Mouse (Mus musculus) cerebellum, postnatal 25 days (tissue): ENCODE results near the gene Taok3.
A peak's percentile ranks its signal among the peaks of the same experiment; 100 is the strongest.

Experiments used
- DNase-seq, 2 experiments: peaks; one replicate each; pipeline ENCODE4 v3.0.0; 2021; ENCODE audit warnings: mixed read lengths in 2 of 2

Gene Taok3

DNA sequence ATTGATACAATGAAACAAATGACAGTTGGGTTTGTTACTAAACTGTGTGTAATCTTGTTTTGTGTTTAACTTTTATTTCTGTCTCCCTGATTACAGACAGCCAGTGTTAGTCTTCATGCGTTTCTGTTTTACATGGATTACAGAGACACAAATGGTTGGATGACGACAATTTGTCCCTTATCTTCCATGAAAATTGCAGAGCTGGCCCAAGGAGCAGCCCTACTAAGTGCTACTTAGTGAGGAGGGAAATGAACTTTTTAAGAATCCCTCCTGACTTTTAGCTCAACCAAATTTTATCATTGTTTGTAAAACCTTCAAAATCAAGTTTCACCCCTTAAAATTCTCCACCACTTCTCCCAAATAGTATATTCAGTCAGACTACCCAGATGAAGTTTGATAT, 1.7 kb upstream of the Taok3 start:
- no peak for DNase-seq

DNA sequence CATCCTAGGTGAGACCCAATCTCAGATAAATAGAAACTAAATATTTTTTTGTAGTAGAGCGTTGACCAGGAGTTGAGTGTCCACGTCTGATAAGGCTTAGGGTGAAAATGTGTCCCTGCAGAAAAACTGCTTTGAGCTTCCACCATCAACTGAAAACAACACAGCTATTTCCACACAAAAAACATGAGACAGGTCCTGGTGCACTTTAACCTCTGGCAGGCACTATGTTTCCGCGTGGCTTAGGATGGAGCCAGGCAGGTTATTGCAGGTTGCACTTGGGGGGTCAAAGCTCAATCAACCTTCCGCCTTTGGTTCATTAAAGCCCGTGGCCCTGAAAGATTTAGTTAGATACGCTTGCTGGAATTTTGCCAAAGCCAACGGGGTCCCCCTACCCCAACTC, 1.1 kb upstream of the Taok3 start:
- peak in 1 of 2 experiments; percentile 26 for DNase-seq

GRCm38 (mm10) chr5:117120489-117121466, 849 bp downstream of the Taok3 start:
- DNase-seq, result peak; percentile 38 to 49

DNA sequence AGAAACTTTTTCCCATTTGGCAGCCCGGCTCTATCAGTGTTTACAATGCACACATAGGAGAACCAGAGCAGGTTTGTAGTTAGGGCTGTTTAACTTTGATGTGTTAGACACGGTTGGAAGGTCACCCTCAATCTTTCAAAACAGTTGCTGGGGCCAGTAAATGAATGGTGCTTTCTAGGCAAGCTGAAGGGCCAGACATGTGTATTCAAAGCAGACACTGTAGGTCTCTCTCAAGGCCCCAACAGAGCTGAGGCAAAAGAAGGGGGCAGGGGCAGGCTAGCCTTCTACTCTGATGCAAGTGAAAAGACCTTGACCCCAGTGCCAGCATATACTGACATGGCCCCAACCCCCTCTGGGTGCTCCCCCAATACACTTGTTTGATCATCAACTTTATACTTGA, 1.7 kb downstream of the Taok3 start:
- DNase-seq, result no peak

DNA sequence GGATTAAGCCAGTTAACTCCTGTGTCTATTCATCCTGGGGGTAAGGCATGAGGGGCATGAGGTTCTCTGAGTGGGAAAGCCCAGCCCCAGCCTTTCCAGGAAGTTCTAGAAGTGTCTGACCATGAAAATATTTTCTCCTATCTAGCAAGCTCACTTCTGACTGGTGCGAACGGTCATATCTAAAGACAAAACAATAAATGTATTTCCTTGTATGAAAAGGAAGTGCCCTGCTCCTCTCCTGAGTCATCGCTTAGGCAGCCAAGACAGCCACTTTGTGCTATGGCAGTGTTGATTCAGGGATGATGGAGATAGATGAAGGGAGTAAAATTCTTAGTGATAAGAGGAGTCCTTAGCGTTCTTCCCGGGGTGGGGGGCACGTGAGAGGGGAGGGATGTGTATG, 3.2 kb downstream of the Taok3 start:
- no peak for DNase-seq

GRCm38 (mm10) chr5:117123840-117124239, 3.9 kb downstream of the Taok3 start:
- no peak for DNase-seq

DNA sequence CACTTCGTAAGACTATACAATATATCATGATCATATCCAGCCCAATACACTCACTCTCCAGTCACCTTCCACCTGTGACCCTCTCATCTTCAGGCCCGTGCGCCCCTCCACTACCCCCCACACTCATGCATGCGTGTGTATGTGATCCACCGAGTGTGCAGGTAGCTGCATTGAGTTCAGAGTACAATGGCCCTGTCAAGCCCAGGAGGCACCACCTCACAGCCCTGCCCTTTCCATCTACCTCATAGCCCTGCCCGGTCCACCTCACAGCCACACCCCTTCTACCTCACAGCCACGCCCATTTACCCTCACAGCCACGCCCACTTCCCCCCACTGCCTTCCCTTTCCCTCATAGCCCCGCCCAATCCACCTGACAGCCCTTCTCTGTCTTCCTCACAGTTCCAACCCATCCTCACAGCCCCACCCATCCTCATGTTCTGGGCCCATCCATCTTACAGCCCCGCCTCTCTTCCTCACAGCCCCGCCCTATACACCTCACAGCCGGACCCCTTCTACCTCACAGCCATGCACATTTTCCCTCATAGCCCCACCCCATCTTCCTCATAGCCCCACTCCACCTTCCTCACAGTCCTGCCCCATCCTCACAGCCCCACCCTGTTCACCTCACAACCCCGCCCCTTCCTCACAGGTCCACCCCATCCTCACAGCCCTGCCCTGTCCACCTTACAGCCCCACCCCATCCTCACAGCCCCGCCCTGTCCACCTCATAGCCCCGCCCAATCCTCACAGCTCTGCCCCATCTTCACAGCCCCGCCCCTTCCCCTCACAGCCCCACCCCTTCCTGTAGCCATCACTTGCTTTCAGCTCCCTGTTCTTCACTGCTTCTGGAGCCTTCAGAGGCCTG, 5.8 kb downstream of the Taok3 start:
- no peak for DNase-seq

DNA sequence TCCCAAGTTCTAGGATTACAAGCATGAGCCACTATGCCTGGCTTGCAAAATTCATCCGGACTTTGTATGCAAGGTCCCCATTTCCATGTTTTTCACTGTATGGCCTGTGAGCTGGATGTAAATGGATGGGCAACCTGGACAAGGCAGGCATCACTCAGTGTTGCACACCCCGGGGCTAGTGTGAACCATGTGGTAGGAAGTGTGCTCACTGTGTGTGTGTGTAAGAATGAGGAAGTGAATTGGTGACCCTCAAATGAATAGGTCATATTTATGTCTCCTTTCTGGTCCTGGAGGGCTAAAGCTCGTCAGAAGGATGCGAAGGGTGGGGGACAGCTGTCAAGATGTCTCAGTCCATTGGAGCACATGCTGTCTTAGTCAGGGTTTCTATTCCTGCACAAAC, 7.1 kb downstream of the Taok3 start:
- no peak for DNase-seq

DNA sequence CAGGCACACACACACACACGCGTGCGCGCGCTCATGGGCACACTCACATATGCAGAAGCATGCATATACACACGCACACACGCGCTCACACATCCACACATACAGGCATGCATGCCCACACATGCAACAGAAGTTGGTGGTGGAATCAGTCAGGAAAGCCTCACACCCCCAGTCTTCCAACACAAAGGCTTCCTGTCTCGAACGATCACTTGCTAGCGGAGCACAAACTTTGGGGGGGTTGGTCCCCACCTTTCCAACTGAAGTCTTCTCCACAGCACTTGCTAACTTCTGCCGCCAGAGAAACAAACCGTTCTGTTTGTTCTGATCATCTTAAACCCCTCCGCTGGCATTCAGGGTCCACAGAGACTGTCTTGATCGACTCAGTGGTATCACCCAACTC, 10.8 kb downstream of the Taok3 start:
- no peak for DNase-seq

DNA sequence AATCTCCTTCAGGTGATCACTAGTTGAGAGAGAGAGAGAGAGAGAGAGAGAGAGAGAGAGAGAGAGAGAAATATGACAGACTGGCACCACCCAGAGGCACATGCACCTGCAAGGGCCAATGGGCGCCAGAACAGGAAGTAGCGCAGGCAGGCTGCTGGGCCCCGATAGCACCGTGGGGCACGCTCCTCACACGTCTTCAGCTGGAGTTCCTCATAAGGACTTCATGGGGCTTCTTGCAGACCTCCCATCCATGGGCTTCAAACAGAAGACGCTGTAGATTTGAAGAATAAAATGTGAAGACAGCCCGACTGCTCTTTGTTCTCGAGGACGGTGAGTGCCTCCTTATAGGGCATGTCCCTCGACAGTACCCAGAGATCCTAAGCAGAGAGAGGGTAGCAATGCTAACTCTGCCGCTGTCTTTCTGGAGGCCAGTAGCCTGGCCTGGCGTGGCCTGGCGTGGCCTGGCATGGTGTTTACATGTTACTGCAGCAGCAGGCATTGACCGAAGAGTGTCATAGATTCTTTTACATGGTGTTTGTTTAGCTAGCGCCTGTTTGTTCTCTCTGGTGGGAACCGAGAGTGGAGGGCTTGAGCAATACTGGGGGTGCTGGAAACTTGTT, 13.6 kb downstream of the Taok3 start:
- DNase-seq, result no peak

- DNase-seq, result no peak
These were observed 14.3 kb downstream of the Taok3 start for GRCm38 (mm10) chr5:117134066-117134888.

- DNase-seq, result no peak
These were observed 15.0 kb downstream of the Taok3 start for GRCm38 (mm10) chr5:117134889-117135456.

- no peak for DNase-seq
These were observed 15.9 kb downstream of the Taok3 start for GRCm38 (mm10) chr5:117135869-117136268.

DNA sequence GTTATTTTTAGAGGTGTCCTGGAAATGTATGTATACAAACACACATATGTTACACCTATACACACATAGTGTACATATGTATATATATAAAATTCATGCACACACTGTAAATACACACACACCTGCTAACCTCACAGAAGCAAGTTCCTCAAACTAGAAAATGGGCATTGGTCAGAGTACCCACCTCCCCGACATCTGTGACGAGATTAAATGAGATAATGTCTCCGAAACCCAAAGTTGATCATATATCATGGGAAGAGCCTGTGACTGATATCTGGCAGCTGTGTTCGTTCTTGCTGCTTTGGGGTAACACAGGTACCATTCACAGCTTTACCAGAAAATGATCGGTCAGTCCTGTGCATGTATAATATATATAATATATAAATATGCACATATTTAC, 16.6 kb downstream of the Taok3 start:
- DNase-seq, result no peak

DNA sequence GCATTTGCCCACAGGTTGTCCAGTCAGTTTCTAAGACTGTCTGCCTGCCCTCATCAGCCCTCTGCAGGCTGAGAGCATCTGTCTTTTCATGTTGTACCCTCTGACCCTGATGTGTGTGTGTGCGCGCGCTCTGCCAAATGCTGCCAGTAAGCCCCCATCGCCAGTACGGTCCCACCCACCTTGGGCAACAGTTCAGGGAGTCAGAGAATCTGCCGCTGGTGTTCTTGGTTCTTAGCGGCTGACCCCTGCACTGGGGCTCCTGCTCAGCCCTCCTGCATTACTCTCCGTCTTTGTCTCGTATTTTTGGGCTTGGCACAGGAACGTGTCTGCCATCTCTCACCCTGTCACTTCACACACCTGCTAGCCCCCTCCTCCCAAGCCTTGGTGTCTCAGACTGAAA, 17.1 kb downstream of the Taok3 start:
- no peak for DNase-seq

DNA sequence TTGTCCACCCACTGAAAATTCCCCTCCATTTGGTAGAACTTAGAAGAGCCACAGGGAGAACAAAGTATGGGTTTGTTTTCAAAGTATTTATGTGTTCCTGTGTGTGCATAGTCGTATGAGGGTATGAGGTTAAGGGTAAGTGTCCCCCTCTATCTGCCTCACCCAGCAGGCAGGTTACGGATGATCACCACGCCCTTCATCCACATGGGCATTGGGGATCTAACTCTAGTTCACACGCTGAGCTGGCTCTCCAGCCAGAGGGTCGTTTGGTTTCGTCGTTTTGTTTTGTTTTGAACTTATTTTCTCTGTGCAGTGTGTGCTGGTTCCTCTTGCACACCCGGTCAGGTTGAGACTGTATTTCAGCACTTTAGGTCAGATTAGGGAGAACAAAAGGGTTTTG, 17.7 kb downstream of the Taok3 start:
- no peak for DNase-seq

GRCm38 (mm10) chr5:117138295-117138988, 18.5 kb downstream of the Taok3 start:
- DNase-seq, result no peak

DNA sequence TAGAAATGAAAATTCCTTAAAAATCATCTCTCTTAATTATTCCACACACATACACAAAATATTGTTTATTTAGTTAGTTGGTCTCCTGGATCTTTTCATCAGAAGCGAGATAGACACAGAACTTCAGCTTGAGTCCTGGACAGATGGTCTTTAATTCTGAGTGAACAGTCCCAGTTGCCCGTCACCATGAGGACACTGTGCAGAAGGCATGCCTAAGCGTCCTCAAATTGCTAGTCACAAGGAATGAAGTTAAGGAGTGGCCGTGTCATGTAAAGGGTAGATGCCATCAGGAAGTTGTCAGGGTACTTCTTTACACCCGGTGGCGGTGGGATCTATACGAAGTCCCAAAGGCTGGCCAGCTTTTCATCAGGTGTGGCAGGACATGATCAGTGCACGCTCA, 19.9 kb downstream of the Taok3 start:
- peak in 1 of 2 experiments; percentile 53 for DNase-seq

- DNase-seq, result no peak
These were observed 20.4 kb downstream of the Taok3 start for GRCm38 (mm10) chr5:117140374-117140773.

- peak in 1 of 2 experiments; percentile 54 for DNase-seq
These were observed 23.8 kb downstream of the Taok3 start for GRCm38 (mm10) chr5:117143721-117144135.

- DNase-seq, result no peak
These were observed 26.2 kb downstream of the Taok3 start for GRCm38 (mm10) chr5:117146165-117146564.
